9 mouse cellular contexts compared by ENCODE assay signal in genomic region chrX:101299473-101300426, GRCm38 (mm10). TPM values are rescaled to one million over a fixed set of nuclear protein-coding genes. Genes with fewer than 3 reads are reported as not detected.
DNase-seq lines count a peak whose midpoint lies in the region; ATAC-seq and TF ChIP-seq lines count a peak whose summit lies in the region.
"Had no signal": no experiment of that assay in that cellular context is flagged by ENCODE, and none has a peak within 500 bp of the region (broad histone marks: within the 10 kb centered on the region; RNA-seq: fewer than 3 reads in every experiment).

No protein-coding gene starts in this region.

- peak overlapping the region; percentile 53 for H3K4me2 ChIP-seq in heart, postnatal 0 days (ENCODE audit: low read depth, low read length)
- peak overlapping the region; percentile 48 for H3K4me2 ChIP-seq in hindbrain, embryonic 12.5 days (replicated peaks)
- H3K4me2 ChIP-seq in midbrain, embryonic 16.5 days (ENCODE audit: low read length): peak overlapping the region; percentile 70

- H3K9me3 ChIP-seq in heart, postnatal 0 days (replicated peaks; ENCODE audit: control insufficient read depth, low read length): no peaks in the 10 kb centered on the region
- no peaks in the 10 kb centered on the region for H3K9me3 ChIP-seq in hindbrain, embryonic 12.5 days (replicated peaks)
- H3K9me3 ChIP-seq in midbrain, embryonic 16.5 days (replicated peaks; ENCODE audit: control insufficient read depth, low read length, poor library complexity, severe bottlenecking): no peaks in the 10 kb centered on the region

- ATAC-seq in heart, postnatal 0 days (ENCODE audit: insufficient read depth, low read depth): no peak
- peak; percentile 81 for ATAC-seq in hindbrain, embryonic 12.5 days (ENCODE audit: low FRiP score)
- peak; percentile 76 for ATAC-seq in midbrain, embryonic 16.5 days

- H3K27me3 ChIP-seq in heart, postnatal 0 days (ENCODE audit: control insufficient read depth, insufficient read depth, low read length): no peaks in the 10 kb centered on the region
- H3K27me3 ChIP-seq in hindbrain, embryonic 12.5 days: no peaks in the 10 kb centered on the region; the same call in none of the 2 replicates
- H3K27me3 ChIP-seq in midbrain, embryonic 16.5 days (ENCODE audit: control insufficient read depth, insufficient read depth, low read depth, low read length): no peaks in the 10 kb centered on the region; the same call in 1 of the 2 replicates

- TF ChIP-seq EP300 in heart, postnatal 0 days (IDR thresholded peaks at IDR 0.05; ENCODE audit: low read depth): no peak

- no peak overlapping the region for H3K27ac ChIP-seq in heart, postnatal 0 days (ENCODE audit: low read depth)
- peak overlapping the region; percentile 96 for H3K27ac ChIP-seq in cortical plate, adult 2 months (ENCODE audit: insufficient read depth, low read length)
- H3K27ac ChIP-seq in hindbrain, embryonic 12.5 days: peak overlapping the region; percentile 83
- H3K27ac ChIP-seq in midbrain, embryonic 16.5 days (ENCODE audit: low read length): peak overlapping the region; percentile 88

- H3K4me3 ChIP-seq in heart, postnatal 0 days (ENCODE audit: low read depth, low read length): peak overlapping the region; percentile 22
- H3K4me3 ChIP-seq in cortical plate, adult 2 months (ENCODE audit: insufficient read depth, low read length): peak overlapping the region; percentile 78
- H3K4me3 ChIP-seq in hindbrain, embryonic 12.5 days: peak overlapping the region; percentile 44
- H3K4me3 ChIP-seq in midbrain, embryonic 16.5 days (ENCODE audit: low read depth, low read length): peak overlapping the region; percentile 57

- no peak overlapping the region for H3K9ac ChIP-seq in heart, postnatal 0 days (replicated peaks; ENCODE audit: low read depth, low read length)
- peak overlapping the region; percentile 71 for H3K9ac ChIP-seq in hindbrain, embryonic 12.5 days
- peak overlapping the region; percentile 78 for H3K9ac ChIP-seq in midbrain, embryonic 16.5 days (ENCODE audit: low read depth, low read length)

- no peaks in the 10 kb centered on the region for H3K4me1 ChIP-seq in heart, postnatal 0 days (ENCODE audit: control insufficient read depth, insufficient read depth)
- H3K4me1 ChIP-seq in cortical plate, adult 2 months (ENCODE audit: control insufficient read depth, insufficient read depth, low read length): peaks cover 4% of the 10 kb centered on the region
- H3K4me1 ChIP-seq in hindbrain, embryonic 12.5 days: peaks cover 31% of the 10 kb centered on the region
- H3K4me1 ChIP-seq in midbrain, embryonic 16.5 days (ENCODE audit: control insufficient read depth, insufficient read depth, low read length): peaks cover 26% of the 10 kb centered on the region

- DNase-seq in heart, postnatal 0 days (ENCODE audit: low spot score): no peak
- DNase-seq in heart, adult 9 months (ENCODE audit: low spot score in 2 of 2): no peak
- DNase-seq in ovary, postnatal 36 days (ENCODE audit: low spot score): no peak
- no peak for DNase-seq in B cell, adult 2 months
- no peak for DNase-seq in frontal cortex, postnatal 14 days (ENCODE audit: low spot score in 2 of 2)

- H3K36me3 ChIP-seq in heart, postnatal 0 days (replicated peaks; ENCODE audit: control insufficient read depth, insufficient read depth, low read length): no peaks in the 10 kb centered on the region
- H3K36me3 ChIP-seq in hindbrain, embryonic 12.5 days: peaks cover 16% of the 10 kb centered on the region
- no peaks in the 10 kb centered on the region for H3K36me3 ChIP-seq in midbrain, embryonic 16.5 days (ENCODE audit: control insufficient read depth, insufficient read depth, low read length)

- no peak for TF ChIP-seq POLR2A in cortical plate, adult 2 months (IDR thresholded peaks at IDR 0.05; ENCODE audit: extremely low read depth, insufficient read depth, low read length)

- no peak for TF ChIP-seq CTCF in heart, postnatal 0 days (IDR thresholded peaks at IDR 0.05; ENCODE audit: low read depth)
- no peak for TF ChIP-seq CTCF in cortical plate, adult 2 months (IDR thresholded peaks at IDR 0.05; ENCODE audit: extremely low read depth, insufficient read depth, low read length)

- 29% methylated on average over 12 of the region's 13 CpGs for WGBS in heart, postnatal 0 days
- 27% methylated on average over 11 of the region's 13 CpGs for WGBS in hindbrain, embryonic 12.5 days
- 23% methylated on average over 9 of the region's 13 CpGs for WGBS in midbrain, embryonic 16.5 days

RNA-seq across cellular contexts. Expression of gene Nlgn3, which starts 0.8 kb away (rescaled TPM):
- total RNA-seq in heart, postnatal 0 days (2014; rRNA removed; ENCODE audit: low replicate concordance): 0.34 and 0.54 TPM in 2 replicates
- 0.65 and 0.67 TPM in 2 replicates for polyA plus RNA-seq in heart, postnatal 0 days (2015; fragmentation: Nextera tagmentation; extraction: Ambion mirVana)
- polyA plus RNA-seq in cortical plate, adult 2 months (2012; rRNA removed): 49.1 and 51.5 TPM in 2 replicates
- 37.0 and 44.6 TPM in 2 replicates for polyA plus RNA-seq in hindbrain, embryonic 12.5 days (2016; fragmentation: Nextera tagmentation; extraction: Ambion mirVana)
- 90.9 and 94.7 TPM in 2 replicates for polyA plus RNA-seq in midbrain, embryonic 16.5 days (2015; fragmentation: Nextera tagmentation; extraction: Ambion mirVana)

RNA-seq across cellular contexts. Expression of gene Med12, which starts 25.9 kb away (rescaled TPM):
- 47.2 and 52.3 TPM in 2 replicates for total RNA-seq in heart, postnatal 0 days (2014; rRNA removed; ENCODE audit: low replicate concordance)
- polyA plus RNA-seq in heart, postnatal 0 days (2015; fragmentation: Nextera tagmentation; extraction: Ambion mirVana): 12.8 and 14.1 TPM in 2 replicates
- polyA plus RNA-seq in cortical plate, adult 2 months (2012; rRNA removed): 31.6 and 33.1 TPM in 2 replicates
- 38.9 and 39.2 TPM in 2 replicates for polyA plus RNA-seq in hindbrain, embryonic 12.5 days (2016; fragmentation: Nextera tagmentation; extraction: Ambion mirVana)
- 24.4 and 26.0 TPM in 2 replicates for polyA plus RNA-seq in midbrain, embryonic 16.5 days (2015; fragmentation: Nextera tagmentation; extraction: Ambion mirVana)

RNA-seq across cellular contexts. Expression of gene Gm20489, which starts 30.9 kb away (rescaled TPM):
- not detected in 2 replicates for total RNA-seq in heart, postnatal 0 days (2014; rRNA removed; ENCODE audit: low replicate concordance)
- polyA plus RNA-seq in heart, postnatal 0 days (2015; fragmentation: Nextera tagmentation; extraction: Ambion mirVana): not detected in 2 replicates
- not detected in 2 replicates for polyA plus RNA-seq in cortical plate, adult 2 months (2012; rRNA removed)
- not detected in 2 replicates for polyA plus RNA-seq in hindbrain, embryonic 12.5 days (2016; fragmentation: Nextera tagmentation; extraction: Ambion mirVana)
- not detected in 2 replicates for polyA plus RNA-seq in midbrain, embryonic 16.5 days (2015; fragmentation: Nextera tagmentation; extraction: Ambion mirVana)
- polyA plus RNA-seq: gonadal fat pad, adult 2 months had no signal

RNA-seq across cellular contexts. Expression of gene Il2rg, which starts 31.7 kb away (rescaled TPM):
- 7.8 and 12.4 TPM in 2 replicates for total RNA-seq in heart, postnatal 0 days (2014; rRNA removed; ENCODE audit: low replicate concordance)
- 17.2 and 21.9 TPM in 2 replicates for polyA plus RNA-seq in heart, postnatal 0 days (2015; fragmentation: Nextera tagmentation; extraction: Ambion mirVana)
- 2.4 TPM in 2 replicates for polyA plus RNA-seq in cortical plate, adult 2 months (2012; rRNA removed)
- 3.5 and 4.0 TPM in 2 replicates for polyA plus RNA-seq in hindbrain, embryonic 12.5 days (2016; fragmentation: Nextera tagmentation; extraction: Ambion mirVana)
- 5.6 and 5.7 TPM in 2 replicates for polyA plus RNA-seq in midbrain, embryonic 16.5 days (2015; fragmentation: Nextera tagmentation; extraction: Ambion mirVana)

RNA-seq across cellular contexts. Expression of gene Gm614, which starts 36.0 kb away (rescaled TPM):
- not detected in 2 replicates for total RNA-seq in heart, postnatal 0 days (2014; rRNA removed; ENCODE audit: low replicate concordance)
- 0.16 TPM in 1 of 2 replicates, not detected in the other for polyA plus RNA-seq in heart, postnatal 0 days (2015; fragmentation: Nextera tagmentation; extraction: Ambion mirVana)
- polyA plus RNA-seq in cortical plate, adult 2 months (2012; rRNA removed): not detected in 2 replicates
- not detected in 2 replicates for polyA plus RNA-seq in hindbrain, embryonic 12.5 days (2016; fragmentation: Nextera tagmentation; extraction: Ambion mirVana)
- not detected in 2 replicates for polyA plus RNA-seq in midbrain, embryonic 16.5 days (2015; fragmentation: Nextera tagmentation; extraction: Ambion mirVana)

Comparison
In these comparisons a context has a peak if more than half of its experiments do, and no peak if none do; other contexts are left out.
1. H3K4me3 ChIP-seq: peak in every context shown above with its lines; median percentile 78 in cortical plate, adult 2 months; 57 in midbrain, embryonic 16.5 days; 44 in hindbrain, embryonic 12.5 days; 22 in heart, postnatal 0 days.
2. RNA of gene Nlgn3, which starts 0.8 kb away (polyA plus RNA-seq): 90.9 to 94.7 TPM in midbrain, embryonic 16.5 days, 49.1 to 51.5 TPM in cortical plate, adult 2 months and 37.0 to 44.6 TPM in hindbrain, embryonic 12.5 days; 0.65 to 0.67 TPM in heart, postnatal 0 days; every median in the first group is over 10 times any median in the second.
3. Peak in every context shown above with its lines, with median percentiles within 50 percentile points of each other: H3K4me2 ChIP-seq.